Mouse (Mus musculus) lung, adult 2 months (tissue): ENCODE data around the gene Atp6v0b.

Source experiments
- CTCF ChIP-seq: fragments of 200-500 bp; IDR thresholded peaks from 2 replicates; pipeline ENCODE4 v1.5.1; 2011; ENCODE audit warnings: mild to moderate bottlenecking, low read length, control low read depth; ENCODE audit not compliant: insufficient read depth
- POLR2A ChIP-seq: fragments of 200-500 bp; IDR thresholded peaks from 2 replicates; pipeline ENCODE4 v1.6.1; 2011; ENCODE audit warnings: low read depth, mild to moderate bottlenecking, control low read depth, low read length, borderline replicate concordance; ENCODE audit errors: extremely low read depth

DNA sequence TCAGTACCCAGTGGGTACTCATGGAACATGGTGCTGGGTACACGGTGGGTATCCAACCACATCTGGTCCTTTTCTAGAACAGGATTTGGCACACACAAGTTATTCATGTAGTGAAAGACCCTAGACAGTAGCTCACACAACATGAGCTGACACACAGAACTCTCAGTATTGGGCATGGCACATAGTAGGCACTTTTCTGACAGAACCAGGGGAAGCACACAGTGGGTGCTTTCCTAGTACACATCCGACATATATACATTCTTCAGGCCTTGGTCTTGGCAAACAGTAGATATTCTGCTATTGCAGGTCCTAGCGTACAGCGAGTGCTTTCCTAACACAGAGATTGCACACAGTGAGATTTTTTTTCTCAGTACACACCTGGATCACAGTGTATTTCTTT, 40.9 kb downstream of the Atp6v0b start:
- TF ChIP-seq CTCF (no peak), POLR2A (no peak)
